Mouse (Mus musculus): ENCODE data around the gene Olfr19.
"Not testable (repeated sequence)": the region's sequence is repeated elsewhere in the genome, so short reads cannot be mapped to it uniquely, and the experiment has no call there.

DNA sequence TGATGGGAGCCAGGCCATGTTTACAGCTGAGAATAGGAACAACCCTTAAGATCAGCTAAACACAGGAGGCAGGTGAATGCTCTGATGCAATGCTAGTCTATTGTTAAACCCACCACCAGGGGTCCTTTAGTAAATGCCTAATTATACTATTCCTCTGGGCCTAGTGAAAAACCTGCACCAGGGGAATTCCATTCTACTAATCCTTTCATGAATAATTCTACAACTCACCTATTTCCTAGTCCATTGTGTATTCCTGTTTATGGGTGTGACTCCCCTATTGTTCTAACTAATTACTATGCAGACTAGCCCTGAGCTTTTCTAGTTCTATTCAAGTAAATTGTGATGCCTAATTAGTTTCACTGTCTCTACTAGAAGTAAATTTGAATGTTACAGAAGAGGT lies 11.7 kb downstream of the Olfr19 start:
- not testable (repeated sequence) for TF ChIP-seq CTCF, EP300 (IDR thresholded peaks at IDR 0.05; ENCODE audit: low read depth)
